Mouse (Mus musculus) bone marrow macrophage, adult 2 months (primary cell): ENCODE data around the gene Dok7. TPM values are rescaled to one million over a fixed set of nuclear protein-coding genes. Genes with fewer than 3 reads are reported as not detected.

ENCODE experiments used
- H3K27ac ChIP-seq: 2 replicates; pipeline ENCODE4 v1.5.1; 2012; ENCODE audit warnings: low read depth, low read length; ENCODE audit not compliant: insufficient read depth
- H3K4me1 ChIP-seq: 2 replicates; pipeline ENCODE4 v1.6.1; 2012; ENCODE audit warnings: low read length; ENCODE audit not compliant: control insufficient read depth, insufficient read depth
- H3K4me3 ChIP-seq: 2 replicates; pipeline ENCODE4 v1.5.1; 2012; ENCODE audit warnings: mild to moderate bottlenecking, low read length, moderate library complexity; ENCODE audit not compliant: insufficient read depth
- CTCF ChIP-seq: IDR thresholded peaks from 2 replicates; pipeline ENCODE4 v1.5.1; 2012; ENCODE audit warnings: low read depth, mild to moderate bottlenecking, low read length, moderate library complexity
- POLR2A ChIP-seq: IDR thresholded peaks from 2 replicates; pipeline ENCODE4 v1.6.1; 2012; ENCODE audit warnings: mild to moderate bottlenecking, low read depth, low read length, borderline replicate concordance
- polyA plus RNA-seq: library from polyadenylated mRNA; stranded (reverse); fragments of >200 nt; gene quantifications from 2 replicates; pipeline ENCODE4 v1.2.4, GENCODE M21; 2012; ENCODE audit not compliant: missing spikeins, insufficient read depth, insufficient read length

Dok7 gene
- polyA plus RNA-seq, 1 experiment, result not detected

DNA sequence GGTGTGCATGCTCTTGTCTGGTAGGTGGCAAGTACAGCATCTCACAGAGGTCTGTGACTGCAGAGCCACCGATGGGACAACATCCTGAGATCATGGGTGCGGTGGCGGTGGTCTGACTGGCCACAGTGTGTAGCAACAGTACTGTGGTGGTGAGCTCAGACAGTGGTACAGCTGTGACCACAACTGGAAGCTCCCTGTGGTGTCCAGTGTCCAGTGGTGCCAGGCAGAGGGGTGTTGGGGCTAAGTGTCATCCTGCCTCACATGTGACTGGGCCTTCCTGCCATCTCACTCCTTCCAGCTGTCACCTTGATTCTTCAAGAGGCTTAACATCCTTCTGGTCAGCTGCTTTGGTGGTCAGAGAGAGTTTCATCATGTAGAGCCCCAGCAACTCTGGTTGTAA lies 1.9 kb upstream of the Dok7 start:
- Histone ChIP-seq H3K4me1 (no peaks in the 10 kb centered on the region), H3K27ac (no peak overlapping the region), H3K4me3 (no peak overlapping the region)
- no peak for TF ChIP-seq POLR2A
- no peak for TF ChIP-seq CTCF

DNA sequence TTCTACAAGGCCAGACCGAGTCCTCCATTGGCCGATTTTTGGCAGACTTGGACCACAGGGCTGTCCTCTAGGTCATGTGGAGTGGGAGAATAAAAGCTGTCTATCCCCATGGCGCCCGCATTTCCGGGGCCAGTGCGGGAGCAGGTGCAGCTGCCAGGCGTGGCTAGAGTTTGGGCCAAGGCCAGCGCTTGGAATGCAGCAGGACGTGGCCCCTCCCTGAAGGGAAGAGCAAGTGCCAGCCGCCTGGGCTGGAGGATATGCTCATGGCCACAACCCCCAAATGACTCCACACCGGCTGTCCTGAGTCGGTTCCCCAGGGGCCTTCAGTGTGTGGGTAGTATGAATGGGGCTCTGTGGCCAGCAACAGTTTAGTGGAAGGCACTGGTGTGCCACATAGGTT lies 1.5 kb upstream of the Dok7 start:
- Histone ChIP-seq H3K4me1 (no peaks in the 10 kb centered on the region), H3K4me3 (no peak overlapping the region), H3K27ac (no peak overlapping the region)
- TF ChIP-seq POLR2A, result no peak
- no peak for TF ChIP-seq CTCF

DNA sequence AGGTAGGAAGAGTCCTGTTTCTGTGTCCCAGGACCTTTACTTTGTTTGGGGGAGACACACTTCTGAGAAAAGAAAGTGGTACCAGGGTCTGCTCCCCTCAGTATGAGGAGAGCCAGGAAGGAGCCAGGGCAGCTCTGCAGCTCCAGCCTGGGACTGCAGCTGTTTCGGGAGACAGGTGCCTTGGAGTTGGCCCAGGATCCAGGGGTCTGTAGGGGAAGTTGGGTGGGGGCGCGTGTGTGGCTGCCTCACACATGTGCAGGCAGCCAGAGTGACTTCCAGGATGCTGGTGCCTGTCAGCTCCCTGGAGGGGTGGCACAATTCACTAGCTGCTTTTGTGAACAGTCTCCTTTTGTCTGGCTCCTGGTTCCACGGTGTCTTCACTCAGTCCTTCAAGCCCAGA lies 1.0 kb downstream of the Dok7 start:
- Histone ChIP-seq H3K27ac (no peak overlapping the region), H3K4me1 (no peaks in the 10 kb centered on the region), H3K4me3 (no peak overlapping the region)
- TF ChIP-seq CTCF (no peak), POLR2A (no peak)

DNA sequence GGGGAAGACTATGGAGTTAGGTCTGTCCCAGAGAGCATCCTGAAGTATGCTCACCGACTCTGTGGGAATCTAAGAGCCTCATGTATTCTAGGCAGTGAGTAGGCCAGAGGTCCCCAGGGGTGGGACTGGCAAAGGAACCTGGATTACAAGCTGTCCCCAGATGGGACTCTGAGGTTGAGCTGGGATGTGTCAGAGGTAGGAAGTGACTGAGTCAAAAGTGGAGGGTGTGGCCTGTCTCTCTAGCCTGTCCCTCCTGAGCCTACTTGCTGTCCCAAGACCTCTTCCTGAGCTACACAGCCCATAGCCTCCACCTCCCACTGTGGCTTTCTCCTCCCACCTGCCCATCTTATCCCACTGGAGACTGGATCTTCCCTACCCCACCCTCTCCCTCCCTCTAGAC lies 1.6 kb downstream of the Dok7 start:
- H3K4me1 ChIP-seq, result no peaks in the 10 kb centered on the region
- no peak for TF ChIP-seq POLR2A
- TF ChIP-seq CTCF, result no peak
- no peak overlapping the region for H3K4me3 ChIP-seq
- no peak overlapping the region for H3K27ac ChIP-seq

DNA sequence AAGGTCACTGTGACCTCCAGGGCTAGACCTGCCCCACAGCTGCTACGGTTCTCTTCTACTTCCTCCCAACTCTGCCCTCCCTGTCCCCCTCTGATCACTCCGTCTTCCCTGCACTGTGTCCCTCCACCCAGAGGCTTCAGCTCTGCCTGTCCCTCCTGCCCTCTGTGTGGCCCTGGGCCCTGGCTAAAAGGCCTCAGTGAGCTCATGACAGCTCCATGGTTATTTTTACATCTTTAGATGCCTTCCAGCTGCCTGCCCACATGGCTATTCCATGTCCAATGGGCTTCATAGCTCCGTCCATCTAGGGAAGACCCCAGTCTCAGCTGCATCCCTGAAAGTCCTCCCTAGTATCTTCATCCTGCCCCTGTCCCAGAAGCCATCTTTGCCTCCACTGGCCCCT lies 3.5 kb downstream of the Dok7 start:
- Histone ChIP-seq H3K4me1 (no peaks in the 10 kb centered on the region), H3K27ac (no peak overlapping the region), H3K4me3 (no peak overlapping the region)
- TF ChIP-seq POLR2A (no peak), CTCF (no peak)

DNA sequence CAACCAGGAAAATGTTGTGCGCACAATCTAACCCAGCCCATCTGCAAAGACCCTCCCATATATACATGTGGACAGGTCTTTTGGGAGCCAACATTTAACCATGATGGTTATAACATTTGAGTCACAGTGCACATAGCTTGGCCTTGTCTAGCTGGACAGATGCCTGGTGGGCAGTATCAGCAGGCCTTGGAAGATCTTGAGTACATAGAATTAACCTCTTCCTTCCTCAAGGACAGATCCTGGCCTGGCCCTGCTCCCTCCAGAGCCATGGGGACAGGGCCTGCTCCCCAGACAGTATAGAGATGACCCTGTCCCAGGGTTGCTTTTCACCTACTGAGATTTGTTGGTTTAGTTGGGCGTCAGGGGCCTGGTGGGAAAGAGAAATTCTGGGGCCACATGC lies 13.3 kb downstream of the Dok7 start:
- H3K4me3 ChIP-seq, result no peak overlapping the region
- H3K27ac ChIP-seq, result no peak overlapping the region
- no peaks in the 10 kb centered on the region for H3K4me1 ChIP-seq
- no peak for TF ChIP-seq CTCF
- TF ChIP-seq POLR2A, result no peak

DNA sequence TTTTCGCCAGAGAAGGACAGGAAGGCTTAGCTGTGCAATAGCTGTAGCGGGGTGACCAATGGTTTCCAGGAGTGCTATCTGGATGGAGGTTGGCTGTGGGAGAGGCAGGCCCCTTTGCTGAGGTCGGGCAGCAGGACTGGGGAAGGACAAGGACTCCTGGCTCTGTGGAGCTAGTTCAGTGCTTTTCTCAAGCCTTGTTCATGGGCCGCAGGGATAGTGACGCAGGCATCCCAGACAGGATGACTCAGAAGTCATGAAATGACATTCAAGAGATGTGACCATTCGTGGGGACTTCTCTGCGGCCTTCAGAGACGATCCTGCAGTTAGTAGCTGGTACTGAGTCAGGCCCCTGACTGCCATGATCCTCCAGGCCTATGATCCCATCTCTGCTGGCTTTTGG lies 13.7 kb downstream of the Dok7 start:
- TF ChIP-seq POLR2A (no peak), CTCF (no peak)
- Histone ChIP-seq H3K4me3 (no peak overlapping the region), H3K27ac (no peak overlapping the region), H3K4me1 (no peaks in the 10 kb centered on the region)

DNA sequence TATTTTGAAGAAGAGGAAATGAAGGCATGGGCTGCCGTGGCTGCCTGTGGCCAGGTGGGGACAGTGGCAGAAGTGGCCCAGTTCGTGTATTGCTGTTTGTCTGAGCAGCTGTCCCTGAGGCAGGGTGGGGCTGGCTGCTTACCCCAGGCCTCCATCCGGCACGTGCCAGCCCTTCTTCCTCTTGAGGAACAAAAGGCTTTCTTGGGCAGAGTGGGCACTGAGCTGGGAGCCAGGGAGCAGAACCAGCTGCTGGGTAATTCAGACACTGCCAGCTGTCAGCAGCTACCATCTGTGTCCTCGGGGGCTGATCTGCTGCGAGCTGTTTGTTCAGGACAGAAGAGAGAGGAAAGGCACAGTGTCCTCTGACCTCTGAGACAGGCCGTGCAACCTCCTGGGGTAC lies 14.4 kb downstream of the Dok7 start:
- Histone ChIP-seq H3K4me3 (no peak overlapping the region), H3K4me1 (no peaks in the 10 kb centered on the region), H3K27ac (no peak overlapping the region)
- TF ChIP-seq POLR2A (no peak), CTCF (no peak)

DNA sequence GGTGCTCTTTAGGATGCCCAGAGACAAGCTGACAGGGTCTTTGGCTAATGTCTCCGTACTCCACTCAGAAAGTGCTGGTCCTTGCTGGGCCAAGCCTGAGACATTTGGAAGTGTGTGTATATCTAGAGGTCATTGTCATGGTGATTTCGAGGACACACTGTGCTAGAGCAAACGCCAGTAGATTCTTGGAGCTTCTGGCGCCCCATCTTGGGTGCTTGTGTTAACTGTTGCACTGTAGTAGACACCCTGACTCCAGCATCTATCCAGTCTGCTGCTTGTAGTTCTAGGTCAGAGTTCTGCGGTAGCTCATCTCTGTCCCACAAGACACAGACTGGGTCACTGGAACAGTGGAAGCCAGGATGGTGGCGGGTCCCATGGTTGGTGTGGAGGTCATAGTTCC lies 15.3 kb downstream of the Dok7 start:
- Histone ChIP-seq H3K27ac (no peak overlapping the region), H3K4me1 (no peaks in the 10 kb centered on the region), H3K4me3 (no peak overlapping the region)
- TF ChIP-seq POLR2A (no peak), CTCF (no peak)

DNA sequence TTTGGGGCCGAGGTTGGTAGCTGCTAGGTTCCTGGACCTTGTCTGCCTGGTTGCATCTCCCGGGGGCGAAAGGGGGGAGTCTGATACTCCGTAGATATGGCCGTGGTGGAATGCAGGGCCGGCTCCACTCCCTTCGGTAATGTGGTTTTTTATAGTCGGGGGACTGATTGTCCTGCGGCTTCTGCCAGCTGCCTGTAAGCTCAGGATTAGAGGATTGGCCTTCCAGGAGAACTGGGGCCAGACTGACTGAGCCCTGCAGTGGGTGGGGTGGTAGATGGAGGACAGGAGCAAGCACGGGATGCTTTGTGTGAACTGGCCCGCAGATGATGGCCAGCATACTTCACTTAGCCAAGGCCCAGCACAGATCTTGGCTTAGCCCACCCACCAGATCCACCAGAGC lies 16.7 kb downstream of the Dok7 start:
- no peak for TF ChIP-seq CTCF
- Histone ChIP-seq H3K4me1 (no peaks in the 10 kb centered on the region), H3K27ac (no peak overlapping the region), H3K4me3 (no peak overlapping the region)

DNA sequence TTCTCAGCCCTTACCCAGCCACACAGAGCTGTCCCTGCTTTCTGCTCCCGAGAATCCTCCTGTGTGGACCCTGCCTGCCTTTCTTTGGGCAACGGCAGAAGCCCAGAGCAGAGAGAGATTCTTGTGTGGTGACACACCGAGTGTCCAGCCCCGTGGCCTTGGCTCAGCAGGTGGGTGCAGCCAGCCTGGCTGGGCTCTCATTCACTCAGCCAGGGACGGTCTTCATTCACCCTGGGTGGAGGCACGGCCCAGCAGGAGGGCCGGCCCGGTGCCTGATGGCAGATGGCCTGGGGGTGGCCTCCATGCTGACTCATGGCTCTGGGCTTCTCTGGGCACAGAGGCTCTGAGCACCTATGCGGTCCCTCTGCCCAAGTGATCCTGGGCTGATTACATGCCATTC lies 17.4 kb downstream of the Dok7 start:
- no peak overlapping the region for H3K4me3 ChIP-seq

More for the DNA sequence above, 17.4 kb downstream of the Dok7 start:
- no peaks in the 10 kb centered on the region for H3K4me1 ChIP-seq
- TF ChIP-seq POLR2A (no peak), CTCF (no peak)
- no peak overlapping the region for H3K27ac ChIP-seq
